Mouse (Mus musculus) CD4-positive, CD25-positive, alpha-beta regulatory T cell (primary cell): ENCODE data around the gene Vmn2r53. TPM values are rescaled to one million over a fixed set of nuclear protein-coding genes. Genes with fewer than 3 reads are reported as not detected.

ENCODE experiments used
- polyA plus RNA-seq: library from polyadenylated mRNA; unstranded; fragments of 100-300 nt; shearing (Covaris generic); gene quantifications from one replicate; pipeline ENCODE4 v1.2.1, GENCODE M21; 2017

The Vmn2r53 gene
- polyA plus RNA-seq, result 0.05 TPM

GRCm38 (mm10) chr7:12608688-12609087 is at the start of gene Vmn2r53:
Gene Vmn2r53 (minus strand): TSS chr7:12608788.

GRCm38 (mm10) chr7:12640219-12640618 is 31.6 kb upstream of the Vmn2r53 start, which contains the start of gene Vmn2r54:
Gene Vmn2r54 (minus strand): TSS chr7:12640319.

Other genes starting within 250 kb of the Vmn2r53 start
- 0.05 TPM for gene Vmn1r84, start 239.5 kb downstream of the Vmn2r53 start, polyA plus RNA-seq
- gene Zfp551, start 186.0 kb downstream of the Vmn2r53 start, polyA plus RNA-seq, result 3.5 TPM
- 9.9 TPM for gene Zfp606, start 130.5 kb downstream of the Vmn2r53 start, polyA plus RNA-seq
- gene 2900092C05Rik, start 96.3 kb downstream of the Vmn2r53 start, polyA plus RNA-seq, result not detected
- not detected for gene Vmn2r54, start 31.5 kb upstream of the Vmn2r53 start, polyA plus RNA-seq
- gene Vmn2r55, start 76.2 kb upstream of the Vmn2r53 start, polyA plus RNA-seq, result not detected
- not detected for gene Vmn2r56, start 126.2 kb upstream of the Vmn2r53 start, polyA plus RNA-seq
- 3.0 TPM for gene Zscan18, start 194.8 kb upstream of the Vmn2r53 start, polyA plus RNA-seq
- gene Zfp329, start 210.1 kb upstream of the Vmn2r53 start, polyA plus RNA-seq, result 14.7 TPM
- 73.3 TPM for gene Zfp110, start 226.0 kb upstream of the Vmn2r53 start, polyA plus RNA-seq